Mouse (Mus musculus) liver, adult 2 months (tissue): ENCODE data around the gene Vmn2r114. TPM values are rescaled to one million over a fixed set of nuclear protein-coding genes. Genes with fewer than 3 reads are reported as not detected.
"Not testable (repeated sequence)": the region's sequence is repeated elsewhere in the genome, so short reads cannot be mapped to it uniquely, and the experiment has no call there.

ENCODE experiments used
- DNase-seq: peaks from one replicate; pipeline ENCODE4 v3.0.0-alpha.2; 2011; ENCODE audit warnings: low read depth, low spot score; ENCODE audit errors: extremely low read depth
- H3K27ac ChIP-seq: fragments of 200-500 bp; replicated peaks from 2 replicates; pipeline ENCODE4 v1.5.1; 2012; ENCODE audit warnings: low read depth, mild to moderate bottlenecking, control low read depth, inconsistent platforms, low read length; ENCODE audit not compliant: insufficient read depth
- H3K27me3 ChIP-seq: fragments of 200-500 bp; 2 replicates; pipeline ENCODE4 v1.6.1; 2012; ENCODE audit warnings: mild to moderate bottlenecking, moderate library complexity, low read length, inconsistent platforms; ENCODE audit not compliant: control insufficient read depth, insufficient read depth
- H3K36me3 ChIP-seq: fragments of 200-500 bp; 2 replicates; pipeline ENCODE4 v1.6.1; 2012; ENCODE audit warnings: low read length, inconsistent platforms; ENCODE audit not compliant: control insufficient read depth, insufficient read depth
- H3K4me1 ChIP-seq: fragments of 200-500 bp; 2 replicates; pipeline ENCODE4 v1.6.1; 2011; ENCODE audit warnings: low read length; ENCODE audit not compliant: control insufficient read depth, insufficient read depth
- H3K4me3 ChIP-seq: fragments of 200-500 bp; 2 replicates; pipeline ENCODE4 v1.5.1; 2011; ENCODE audit warnings: low read depth, mild to moderate bottlenecking, control low read depth, low read length, moderate library complexity; ENCODE audit not compliant: insufficient read depth
- H3K79me2 ChIP-seq: fragments of 200-500 bp; 2 replicates; pipeline ENCODE4 v1.6.1; 2012; ENCODE audit warnings: inconsistent platforms, mild to moderate bottlenecking, low read length, moderate library complexity; ENCODE audit not compliant: control insufficient read depth, insufficient read depth
- H3K9ac ChIP-seq: fragments of 200-500 bp; 2 replicates; pipeline ENCODE4 v1.6.1; 2012; ENCODE audit warnings: low read depth, mild to moderate bottlenecking, control low read depth, inconsistent platforms, low read length
- CTCF ChIP-seq: fragments of 200-500 bp; IDR thresholded peaks from 2 replicates; pipeline ENCODE4 v1.5.1; 2011; ENCODE audit warnings: low read depth, low read length, control low read depth
- POLR2A ChIP-seq: fragments of 200-500 bp; IDR thresholded peaks from 2 replicates; pipeline ENCODE4 v1.6.1; 2011; ENCODE audit warnings: low read length, control low read depth; ENCODE audit not compliant: insufficient read depth; ENCODE audit errors: extremely low read depth
- WGBS: fragments of 180-500 bp; shearing (Covaris S2); methylation state at CpG from one replicate; pipeline ENCODE4 v1.1.7; 2018; 5-methylcytosine and 5-hydroxymethylcytosine counted together
- polyA plus RNA-seq: library from polyadenylated mRNA; depleted of rRNA; stranded (reverse); fragments of >200 nt; gene quantifications from 2 replicates; pipeline ENCODE4 v1.2.3, GENCODE M21; 2012; rRNA removed
- total RNA-seq: library from RNA; depleted of rRNA; stranded (reverse); fragments of >200 nt; gene quantifications from 2 replicates; pipeline ENCODE4 v1.2.3, GENCODE M21; 2014; rRNA removed

Vmn2r114 gene
- total RNA-seq (not detected in 2 replicates), polyA plus RNA-seq (not detected in 2 replicates)

DNA sequence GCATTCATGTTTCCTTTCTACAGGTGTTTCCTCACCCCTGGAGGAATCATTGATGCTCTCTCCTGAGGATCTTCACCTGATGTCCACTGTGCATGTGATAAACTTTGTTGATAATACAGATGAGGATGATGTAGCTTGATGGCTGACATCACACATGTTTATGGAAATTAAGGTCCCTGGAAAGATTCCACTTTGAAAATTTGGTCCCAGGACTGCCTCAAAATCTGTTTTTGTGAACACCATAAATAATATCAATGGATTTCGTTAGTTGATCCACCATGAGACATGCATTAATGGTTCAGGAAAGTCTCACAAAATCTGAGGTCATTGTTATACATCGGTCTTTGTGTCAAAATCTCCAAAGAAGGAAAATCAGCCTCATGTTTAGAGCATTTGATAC is at the start of gene Vmn2r114:
Vmn2r114 (minus strand) TSS at position 101 of the 400 bp plus-strand sequence.
- WGBS, result 70% methylated on average over 2 of the region's 2 CpGs
- not testable (repeated sequence) for H3K79me2 ChIP-seq, H3K27ac ChIP-seq, DNase-seq, H3K4me1 ChIP-seq, H3K9ac ChIP-seq, H3K27me3 ChIP-seq, H3K4me3 ChIP-seq, H3K36me3 ChIP-seq

DNA sequence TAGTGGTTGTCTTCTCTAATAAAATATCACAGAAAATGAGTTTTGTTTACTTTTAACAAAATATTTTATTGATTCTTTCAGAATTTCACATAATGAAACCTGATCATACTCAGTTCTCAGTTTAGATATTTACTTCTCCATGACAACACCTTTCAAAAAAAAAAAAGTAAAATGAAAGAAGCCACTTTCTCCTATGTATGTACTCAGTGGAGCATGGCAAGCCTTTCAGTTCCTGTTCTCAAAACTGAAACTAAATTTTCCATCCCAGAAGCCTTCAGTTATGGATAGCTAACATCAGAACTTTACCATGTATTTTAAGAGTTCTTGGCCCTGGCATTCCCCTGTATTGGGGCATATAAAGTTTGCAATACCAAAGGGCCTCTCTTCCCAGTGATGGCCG is 39.3 kb upstream of the Vmn2r114 start:
- Histone ChIP-seq H3K79me2 (no peaks in the 10 kb centered on the region), H3K36me3 (no peaks in the 10 kb centered on the region), H3K27me3 (no peaks in the 10 kb centered on the region), H3K27ac (no peak overlapping the region), H3K9ac (no peak overlapping the region), H3K4me3 (no peak overlapping the region), H3K4me1 (no peaks in the 10 kb centered on the region)
- TF ChIP-seq POLR2A (no peak), CTCF (no peak)
- DNase-seq, result no peak
- 58% methylated on average over 1 of the region's 1 CpGs for WGBS

DNA sequence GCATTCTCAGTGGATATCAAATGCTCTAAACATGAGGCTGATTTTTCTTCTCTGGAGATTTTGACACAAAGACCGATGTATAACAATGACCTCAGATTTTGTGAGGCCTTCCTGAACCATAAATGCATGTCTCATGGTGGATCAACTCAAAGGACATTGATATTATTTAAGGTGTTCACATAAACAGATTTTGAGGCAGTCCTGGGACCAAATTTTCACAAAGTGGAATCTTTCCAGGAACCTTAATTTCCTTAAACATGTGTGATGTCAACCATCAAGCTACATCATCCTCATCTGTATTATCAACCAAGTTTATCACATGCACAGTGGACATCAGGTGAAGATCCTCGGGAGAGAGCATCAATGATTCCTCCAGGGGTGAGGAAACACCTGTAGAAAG is 31.1 kb upstream of the Vmn2r114 start, which contains the start of gene Vmn2r115:
Vmn2r115 (plus strand) TSS at position 301 of the 400 bp plus-strand sequence.
- not testable (repeated sequence) for DNase-seq

DNA sequence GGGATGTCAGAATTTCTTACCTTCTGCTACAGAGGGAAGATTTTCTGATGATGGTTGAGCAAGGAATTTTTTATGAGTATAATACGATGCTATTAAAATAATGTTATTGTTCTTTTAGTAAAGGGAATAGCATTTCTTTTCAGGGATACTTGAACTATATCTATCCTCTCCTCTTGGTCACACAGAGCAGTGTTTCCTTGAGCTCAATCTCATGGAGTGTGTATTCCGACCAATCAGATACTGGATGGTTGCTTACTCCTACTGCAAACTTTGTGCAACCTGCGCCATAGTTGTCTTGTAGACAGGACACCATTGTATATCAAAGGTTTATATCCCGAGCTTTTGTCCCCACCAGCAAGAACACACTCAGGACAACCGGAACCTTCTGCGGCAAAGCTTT is 18.3 kb upstream of the Vmn2r114 start:
- Histone ChIP-seq H3K4me3 (no peak overlapping the region), H3K36me3 (no peaks in the 10 kb centered on the region), H3K79me2 (no peaks in the 10 kb centered on the region), H3K27me3 (no peaks in the 10 kb centered on the region), H3K4me1 (no peaks in the 10 kb centered on the region), H3K9ac (no peak overlapping the region), H3K27ac (no peak overlapping the region)
- no peak for DNase-seq
- WGBS, result 74% methylated on average over 6 of the region's 6 CpGs
- TF ChIP-seq POLR2A (no peak), CTCF (no peak)

More for the DNA sequence above, 31.1 kb upstream of the Vmn2r114 start, which contains the start of gene Vmn2r115:
- not testable (repeated sequence) for H3K79me2 ChIP-seq, H3K4me3 ChIP-seq, H3K4me1 ChIP-seq, H3K36me3 ChIP-seq, H3K9ac ChIP-seq, H3K27me3 ChIP-seq, H3K27ac ChIP-seq
- WGBS, result 33% methylated on average over 2 of the region's 2 CpGs

Other genes starting within 250 kb of the Vmn2r114 start
- gene Zfp40, start 119.3 kb downstream of the Vmn2r114 start, total RNA-seq, result 1.5 and 2.8 TPM in 2 replicates
- 0.18 and 0.25 TPM in 2 replicates for gene Zfp40, start 119.3 kb downstream of the Vmn2r114 start, polyA plus RNA-seq
- gene Vmn2r115, start 31.2 kb upstream of the Vmn2r114 start, total RNA-seq, result not detected in 2 replicates
- gene Vmn2r115, start 31.2 kb upstream of the Vmn2r114 start, polyA plus RNA-seq, result not detected in 2 replicates
- gene Vmn2r116, start 72.1 kb upstream of the Vmn2r114 start, total RNA-seq, result not detected in 2 replicates
- gene Vmn2r116, start 72.1 kb upstream of the Vmn2r114 start, polyA plus RNA-seq, result not detected in 2 replicates
- gene Vmn2r117, start 167.2 kb upstream of the Vmn2r114 start, total RNA-seq, result not detected in 2 replicates
- not detected in 2 replicates for gene Vmn2r117, start 167.2 kb upstream of the Vmn2r114 start, polyA plus RNA-seq